Mouse (Mus musculus) MEL (cell line): Measurements from ENCODE around the gene Prpf8.
A peak's percentile ranks its signal among the peaks of the same experiment; 100 is the strongest.

Experiments
- CTCF ChIP-seq, 3 experiments: IDR thresholded peaks in 2 of 3; conservative IDR thresholded peaks in 1 of 3; 2 replicates each; pipeline ENCODE4 v1.5.1; 2011 to 2012; ENCODE audit warnings: low read length in 3 of 3, low read depth in 2 of 3, mild to moderate bottlenecking in 2 of 3, improper control_type of control experiment in 1 of 3, inconsistent platforms in 1 of 3, mixed read lengths in 1 of 3, moderate library complexity in 1 of 3; ENCODE audit not compliant: control insufficient read depth in 1 of 3, insufficient read depth in 1 of 3, poor library complexity in 1 of 3, severe bottlenecking in 1 of 3
- ELF1 ChIP-seq: IDR thresholded peaks from 2 replicates; pipeline ENCODE4 v1.6.1; 2014; ENCODE audit warnings: low read depth, mild to moderate bottlenecking, inconsistent platforms, low read length, improper control_type of control experiment, moderate library complexity
- EP300 ChIP-seq, 2 experiments: IDR thresholded peaks; 2 replicates each; pipeline ENCODE4 v1.6.1; 2011; ENCODE audit warnings: improper control_type of control experiment in 2 of 2, low read length in 2 of 2, low read depth in 1 of 2, mild to moderate bottlenecking in 1 of 2
- HCFC1 ChIP-seq: IDR thresholded peaks from 2 replicates; pipeline ENCODE4 v1.6.1; 2012; ENCODE audit warnings: low read depth, mild to moderate bottlenecking, inconsistent platforms, low read length, improper control_type of control experiment, moderate library complexity

GRCm38 (mm10) chr11:75529771-75530170 is 43.2 kb downstream of the Prpf8 start:
- peak; percentile 42 to 44; a peak in 2 of 4 replicates for TF ChIP-seq EP300 (IDR thresholded peaks at IDR 0.05; ENCODE audit: low read depth in 1 of 2, low read length in 2 of 2)
- TF ChIP-seq ELF1, result no peak
- TF ChIP-seq HCFC1, result no peak
- no peak for TF ChIP-seq CTCF (IDR thresholded peaks at IDR 0.05 in 2 of 3, conservative IDR thresholded peaks at IDR 0.05 in 1 of 3; ENCODE audit: control insufficient read depth in 1 of 3, insufficient read depth in 1 of 3, low read depth in 2 of 3, low read length in 3 of 3, poor library complexity in 1 of 3, severe bottlenecking in 1 of 3)
